Mouse (Mus musculus) WW6 (cell line): ENCODE results near the gene Kndc1.

Experiments
- DNase-seq: peaks from one replicate; pipeline ENCODE4 v3.0.0-alpha.2; 2013; ENCODE audit warnings: low read depth, low spot score

The Kndc1 gene

GRCm38 (mm10) chr7:139988272-139988671 is 93.8 kb downstream of the Kndc1 start:
- DNase-seq = no peak

DNA sequence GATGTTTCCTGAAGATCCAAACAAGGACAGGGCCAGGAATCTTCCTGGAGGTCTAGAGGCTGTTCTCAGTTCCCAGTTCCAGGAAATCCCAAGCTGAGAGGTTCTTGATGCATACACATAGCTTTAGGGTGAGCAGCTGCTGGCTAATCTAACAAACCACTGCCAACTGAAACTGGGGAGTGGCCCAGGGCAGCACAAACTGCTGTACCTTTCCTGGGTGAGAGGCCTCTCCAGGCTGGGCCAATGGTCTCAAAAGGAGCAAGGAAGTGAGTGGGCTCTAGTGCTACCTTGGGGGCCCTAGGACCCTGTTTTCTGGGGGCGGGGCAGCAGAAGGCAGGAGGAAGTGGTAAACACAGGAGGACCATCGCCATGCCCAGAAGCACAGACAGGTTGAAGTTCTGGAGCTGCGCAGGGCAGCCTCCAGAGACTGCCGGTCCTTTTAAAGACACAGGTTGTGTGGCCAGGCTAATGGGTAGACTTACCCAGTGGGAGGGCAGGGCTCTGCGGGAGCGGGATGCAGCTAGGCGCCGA is 96.4 kb downstream of the Kndc1 start:
- no peak for DNase-seq
